Mouse (Mus musculus) kidney, embryonic 15.5 days (tissue): ENCODE measurements around the gene Slc15a2. TPM values are rescaled to one million over a fixed set of nuclear protein-coding genes. Genes with fewer than 3 reads are reported as not detected.

Source experiments
- ATAC-seq: fragments of 200-750 bp; cut with Nextera tagmentation; replicated peaks from 2 replicates; pipeline ENCODE4 v1.8.0; 2017; ENCODE audit warnings: moderate TSS enrichment; ENCODE audit not compliant: low FRiP score
- H3K27ac ChIP-seq: fragments of 300-500 bp; sonication (generic); 2 replicates; pipeline ENCODE4 v1.5.1; 2015; ENCODE audit warnings: mild to moderate bottlenecking, inconsistent platforms
- H3K27me3 ChIP-seq: fragments of 300-500 bp; sonication (generic); 2 replicates; pipeline ENCODE4 v1.6.1; 2015; ENCODE audit warnings: inconsistent platforms
- H3K36me3 ChIP-seq: fragments of 300-500 bp; sonication (generic); 2 replicates; pipeline ENCODE4 v1.6.1; 2015; ENCODE audit warnings: inconsistent platforms
- H3K4me1 ChIP-seq: fragments of 300-500 bp; sonication (generic); 2 replicates; pipeline ENCODE4 v1.6.1; 2015; ENCODE audit warnings: inconsistent platforms
- H3K4me2 ChIP-seq: fragments of 300-500 bp; sonication (generic); 2 replicates; pipeline ENCODE4 v1.6.1; 2015; ENCODE audit warnings: moderate library complexity, mild to moderate bottlenecking, inconsistent platforms
- H3K4me3 ChIP-seq: fragments of 300-500 bp; sonication (generic); replicated peaks from 2 replicates; pipeline ENCODE4 v1.5.1; 2015; ENCODE audit warnings: mild to moderate bottlenecking, inconsistent platforms
- H3K9ac ChIP-seq: fragments of 300-500 bp; sonication (generic); 2 replicates; pipeline ENCODE4 v1.6.1; 2015; ENCODE audit warnings: mild to moderate bottlenecking, inconsistent platforms
- H3K9me3 ChIP-seq: fragments of 300-500 bp; sonication (generic); replicated peaks from 2 replicates; pipeline ENCODE4 v1.6.1; 2016; ENCODE audit warnings: inconsistent platforms
- WGBS: fragments of 180-500 bp; shearing (Covaris S2); methylation state at CpG from one replicate; pipeline ENCODE4 v1.1.7; 2015; ENCODE audit warnings: mixed read lengths; 5-methylcytosine and 5-hydroxymethylcytosine counted together
- polyA plus RNA-seq: library from polyadenylated mRNA; unstranded; fragments of >200 nt; fragmentation: Nextera tagmentation; extraction: Ambion mirVana; gene quantifications from 2 replicates; pipeline ENCODE4 v1.2.1, GENCODE M21; 2015

The Slc15a2 gene
- polyA plus RNA-seq, 1 experiment from 2014 or later: 18.9 TPM

DNA sequence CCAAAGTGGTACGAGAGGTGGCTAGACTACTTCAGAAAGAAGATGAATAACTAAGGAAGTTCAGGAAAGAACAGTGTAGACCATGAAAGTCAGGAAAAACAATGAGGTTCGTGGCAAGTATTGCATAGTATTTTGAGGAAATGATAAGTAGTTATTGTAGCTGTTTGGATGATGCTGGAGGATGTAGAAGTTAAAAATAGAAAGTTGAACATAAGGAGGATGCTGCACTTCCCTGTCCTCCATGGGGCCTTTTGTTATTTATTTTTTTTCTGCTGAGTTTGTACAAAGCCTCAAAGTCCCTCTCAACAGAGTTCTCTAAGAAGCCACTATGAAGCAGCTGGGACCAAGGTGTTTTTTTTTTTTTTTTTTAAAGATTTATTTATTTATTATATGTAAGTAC is 37.0 kb downstream of the Slc15a2 start:
- no peak overlapping the region for H3K4me3 ChIP-seq
- H3K27me3 ChIP-seq: no peaks in the 10 kb centered on the region
- WGBS: 47% methylated on average over 2 of the region's 2 CpGs
- no peaks in the 10 kb centered on the region for H3K9me3 ChIP-seq
- no peak overlapping the region for H3K9ac ChIP-seq
- H3K36me3 ChIP-seq: no peaks in the 10 kb centered on the region
- H3K27ac ChIP-seq: no peak overlapping the region
- H3K4me2 ChIP-seq: no peak overlapping the region
- ATAC-seq: no peak
- H3K4me1 ChIP-seq: no peaks in the 10 kb centered on the region

DNA sequence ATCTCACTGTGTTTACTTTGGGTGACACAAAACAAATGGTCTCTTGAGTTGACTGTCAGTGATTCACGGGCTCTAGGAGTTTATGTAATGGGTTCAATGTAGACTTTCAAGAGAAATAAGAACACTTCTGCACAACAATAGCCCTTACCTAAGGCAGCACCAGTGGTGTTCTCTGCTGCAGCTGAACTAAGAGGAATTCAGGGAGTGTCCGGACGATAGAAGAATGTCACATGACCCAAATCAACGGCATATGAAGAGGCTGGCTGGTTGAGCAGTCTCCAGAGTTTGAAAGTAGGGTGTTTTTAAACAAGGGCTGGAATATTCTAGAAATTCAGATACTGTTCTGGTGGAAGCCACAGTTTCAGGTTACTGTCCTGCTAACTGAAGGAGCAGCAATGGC is 37.7 kb downstream of the Slc15a2 start:
- Histone ChIP-seq H3K27ac (no peak overlapping the region), H3K9me3 (no peaks in the 10 kb centered on the region), H3K27me3 (no peaks in the 10 kb centered on the region), H3K4me1 (no peaks in the 10 kb centered on the region), H3K9ac (no peak overlapping the region), H3K4me2 (no peak overlapping the region), H3K36me3 (no peaks in the 10 kb centered on the region), H3K4me3 (no peak overlapping the region)
- 74% methylated on average over 4 of the region's 4 CpGs for WGBS
- no peak for ATAC-seq

DNA sequence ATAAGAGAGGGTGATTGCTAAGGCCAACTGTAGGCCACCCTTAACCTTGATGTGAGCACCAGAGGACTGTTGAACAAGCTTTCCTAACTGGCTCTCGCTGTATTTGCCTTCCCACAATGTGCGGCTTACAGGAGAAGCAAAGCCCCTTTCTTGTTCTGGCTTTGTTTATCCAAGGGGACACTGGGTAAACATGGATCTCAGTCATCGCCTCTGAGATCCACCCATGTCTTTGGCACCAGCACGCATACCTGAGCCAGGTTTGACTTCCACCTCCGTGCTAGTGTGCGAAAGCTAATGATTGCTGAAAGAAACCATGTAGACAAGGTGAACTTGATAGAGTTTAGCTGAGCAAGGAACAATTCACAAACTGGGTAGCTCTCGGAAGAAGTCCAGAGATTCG is 41.2 kb downstream of the Slc15a2 start:
- 88% methylated on average over 8 of the region's 8 CpGs for WGBS
- no peak for ATAC-seq
- Histone ChIP-seq H3K27ac (no peak overlapping the region), H3K4me2 (no peak overlapping the region), H3K4me1 (no peaks in the 10 kb centered on the region), H3K9me3 (no peaks in the 10 kb centered on the region), H3K4me3 (no peak overlapping the region), H3K27me3 (no peaks in the 10 kb centered on the region), H3K9ac (no peak overlapping the region), H3K36me3 (no peaks in the 10 kb centered on the region)

DNA sequence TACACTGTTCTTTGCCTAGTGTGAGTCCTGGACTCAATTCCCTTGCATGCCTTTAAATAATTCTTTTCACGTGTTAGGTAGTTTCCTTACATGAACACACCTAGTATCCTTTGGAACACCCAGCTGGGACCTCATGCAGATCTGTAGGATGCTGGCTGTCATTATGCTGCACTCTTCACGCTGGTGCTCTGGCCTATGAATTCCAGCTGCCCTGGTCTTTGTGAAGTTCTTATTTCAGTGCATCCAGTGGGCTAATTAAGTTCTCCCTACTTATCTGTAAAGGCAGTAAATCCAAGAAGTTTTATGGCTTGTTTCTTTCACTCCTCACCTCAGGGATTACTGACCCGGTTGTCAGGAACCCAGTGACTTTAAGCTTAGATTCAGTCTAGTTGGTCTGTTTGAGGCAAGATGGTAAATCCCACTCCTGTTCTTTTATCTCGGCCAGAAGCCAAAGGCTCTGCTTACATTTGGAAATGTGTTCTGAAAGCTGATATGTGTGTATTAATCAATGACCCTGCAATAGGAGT is 45.3 kb downstream of the Slc15a2 start:
- Histone ChIP-seq H3K4me3 (no peak overlapping the region), H3K4me1 (no peaks in the 10 kb centered on the region), H3K36me3 (no peaks in the 10 kb centered on the region), H3K27ac (0 out of 2 replicates have a peak overlapping the region, but pooled peaks have one; percentile 25), H3K9ac (no peak overlapping the region), H3K9me3 (no peaks in the 10 kb centered on the region), H3K27me3 (no peaks in the 10 kb centered on the region), H3K4me2 (no peak overlapping the region)
- ATAC-seq: peak; percentile 89
- 15% methylated on average over 4 of the region's 4 CpGs for WGBS

DNA sequence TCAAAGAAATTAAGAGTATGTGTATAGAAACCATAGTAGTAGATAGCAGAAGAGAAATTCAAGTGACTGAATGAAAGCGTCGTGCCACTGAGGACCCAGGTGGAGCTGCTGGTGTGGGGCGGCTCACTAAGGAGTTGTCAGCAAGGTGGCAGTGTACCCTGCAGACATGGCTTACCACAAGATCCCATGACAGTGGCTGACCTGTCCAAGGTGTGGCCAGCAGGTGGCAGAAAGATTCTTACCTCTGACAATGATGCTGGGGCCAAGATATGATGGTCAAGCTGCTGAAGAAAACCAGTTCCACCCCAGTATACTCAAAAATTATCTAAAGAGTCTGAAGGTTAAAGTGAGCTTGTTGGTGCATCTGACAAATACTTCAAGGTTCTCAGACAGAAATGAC is 49.3 kb downstream of the Slc15a2 start:
- Histone ChIP-seq H3K4me3 (no peak overlapping the region), H3K4me1 (no peaks in the 10 kb centered on the region), H3K9ac (no peak overlapping the region), H3K4me2 (no peak overlapping the region), H3K27me3 (no peaks in the 10 kb centered on the region), H3K27ac (no peak overlapping the region), H3K9me3 (no peaks in the 10 kb centered on the region), H3K36me3 (no peaks in the 10 kb centered on the region)
- no peak for ATAC-seq
- WGBS: 91% methylated on average over 3 of the region's 3 CpGs

- no peaks in the 10 kb centered on the region for H3K9me3 ChIP-seq
- no peaks in the 10 kb centered on the region for H3K27me3 ChIP-seq
- no peak overlapping the region for H3K27ac ChIP-seq
- WGBS: 57% methylated on average over 1 of the region's 1 CpGs
- H3K36me3 ChIP-seq: no peaks in the 10 kb centered on the region
- no peak overlapping the region for H3K9ac ChIP-seq
- no peak overlapping the region for H3K4me3 ChIP-seq
- H3K4me1 ChIP-seq: no peaks in the 10 kb centered on the region
- H3K4me2 ChIP-seq: no peak overlapping the region
- ATAC-seq: no peak
Observed at GRCm38 (mm10) chr16:36733827-36734226, 50.9 kb downstream of the Slc15a2 start.

- Histone ChIP-seq H3K27ac (no peak overlapping the region), H3K4me2 (no peak overlapping the region), H3K9me3 (no peaks in the 10 kb centered on the region), H3K36me3 (no peaks in the 10 kb centered on the region), H3K4me1 (no peaks in the 10 kb centered on the region), H3K9ac (no peak overlapping the region), H3K27me3 (no peaks in the 10 kb centered on the region), H3K4me3 (no peak overlapping the region)
- ATAC-seq: no peak
Observed at GRCm38 (mm10) chr16:36732572-36732971, 52.2 kb downstream of the Slc15a2 start.

GRCm38 (mm10) chr16:36728959-36729358 is 55.8 kb downstream of the Slc15a2 start:
- Histone ChIP-seq H3K4me1 (no peaks in the 10 kb centered on the region), H3K27me3 (no peaks in the 10 kb centered on the region), H3K27ac (no peak overlapping the region), H3K36me3 (no peaks in the 10 kb centered on the region), H3K9me3 (no peaks in the 10 kb centered on the region), H3K9ac (no peak overlapping the region), H3K4me3 (no peak overlapping the region), H3K4me2 (no peak overlapping the region)
- 92% methylated on average over 2 of the region's 2 CpGs for WGBS
- ATAC-seq: no peak

DNA sequence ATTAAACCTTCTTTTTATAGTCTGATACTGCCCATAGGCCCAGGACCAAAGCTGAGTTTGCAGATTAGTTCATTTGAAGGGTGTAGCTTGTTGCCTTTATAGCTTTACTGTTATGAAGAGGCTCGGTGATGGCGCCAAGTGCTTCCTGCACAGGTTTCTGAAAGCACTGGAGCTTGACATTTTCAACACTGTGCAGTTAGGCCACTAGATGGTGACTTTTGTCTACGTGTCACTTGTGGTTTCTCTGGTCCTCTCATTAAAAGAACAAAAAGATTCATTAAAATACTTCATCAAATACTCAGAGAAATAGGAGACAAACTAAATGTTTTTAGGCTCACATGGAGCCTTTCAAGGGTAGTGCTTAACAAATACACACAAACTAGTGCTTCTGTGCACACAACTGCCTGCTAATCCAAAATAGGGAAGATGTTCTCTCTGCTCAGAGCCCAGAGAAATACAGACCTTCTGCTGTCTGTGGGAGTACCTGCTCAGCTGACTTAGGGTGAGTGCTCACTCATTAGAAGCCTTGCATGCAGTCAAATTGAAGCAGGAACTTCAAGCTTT is 60.8 kb downstream of the Slc15a2 start:
- Histone ChIP-seq H3K27me3 (no peaks in the 10 kb centered on the region), H3K4me1 (peaks cover 6% of the 10 kb centered on the region; the same call in 1 of the 2 replicates), H3K9ac (no peak overlapping the region), H3K9me3 (no peaks in the 10 kb centered on the region), H3K27ac (no peak overlapping the region), H3K36me3 (no peaks in the 10 kb centered on the region), H3K4me3 (no peak overlapping the region), H3K4me2 (no peak overlapping the region)
- whole genome bisulfite sequencing: 36% methylated on average over 3 of the region's 3 CpGs
- 0 out of 2 replicates have a peak, but pooled peaks have one; percentile 52 for ATAC-seq

DNA sequence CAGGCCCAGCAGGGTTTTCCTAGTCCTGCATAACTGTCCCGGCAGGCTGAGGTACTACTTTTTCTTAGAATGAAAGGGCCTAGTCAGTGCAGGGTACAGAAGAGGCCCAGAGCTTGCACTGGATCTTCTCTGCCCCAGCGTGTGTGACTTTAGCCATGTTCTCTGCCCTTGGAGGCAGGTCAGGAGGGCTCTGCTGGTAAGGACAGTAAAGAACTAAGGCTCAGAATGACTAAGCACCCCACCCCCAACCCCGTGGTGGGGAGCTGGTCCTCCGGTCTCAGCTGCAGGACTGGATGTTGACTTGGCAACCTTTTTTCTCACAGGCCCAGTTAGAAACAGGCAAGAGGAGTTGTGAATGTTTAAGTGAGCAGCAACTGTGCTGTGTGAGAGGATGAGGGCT is 62.0 kb downstream of the Slc15a2 start:
- H3K27me3 ChIP-seq: no peaks in the 10 kb centered on the region
- no peak overlapping the region for H3K4me2 ChIP-seq
- no peak overlapping the region for H3K9ac ChIP-seq
- peak; percentile 52; the same call in 1 of the 2 replicates for ATAC-seq
- no peak overlapping the region for H3K27ac ChIP-seq
- H3K4me1 ChIP-seq: peaks cover 6% of the 10 kb centered on the region; the same call in 1 of the 2 replicates
- no peaks in the 10 kb centered on the region for H3K9me3 ChIP-seq
- WGBS: 34% methylated on average over 4 of the region's 4 CpGs
- no peak overlapping the region for H3K4me3 ChIP-seq
- H3K36me3 ChIP-seq: no peaks in the 10 kb centered on the region

- no peaks in the 10 kb centered on the region for H3K36me3 ChIP-seq
- H3K27me3 ChIP-seq: no peaks in the 10 kb centered on the region
- no peak overlapping the region for H3K4me2 ChIP-seq
- no peaks in the 10 kb centered on the region for H3K9me3 ChIP-seq
- ATAC-seq: no peak
- H3K27ac ChIP-seq: no peak overlapping the region
- 58% methylated on average over 13 of the region's 13 CpGs for WGBS
- no peak overlapping the region for H3K9ac ChIP-seq
- H3K4me1 ChIP-seq: peaks cover 6% of the 10 kb centered on the region; the same call in 1 of the 2 replicates
- no peak overlapping the region for H3K4me3 ChIP-seq
Observed at GRCm38 (mm10) chr16:36720194-36721055, 64.3 kb downstream of the Slc15a2 start.

DNA sequence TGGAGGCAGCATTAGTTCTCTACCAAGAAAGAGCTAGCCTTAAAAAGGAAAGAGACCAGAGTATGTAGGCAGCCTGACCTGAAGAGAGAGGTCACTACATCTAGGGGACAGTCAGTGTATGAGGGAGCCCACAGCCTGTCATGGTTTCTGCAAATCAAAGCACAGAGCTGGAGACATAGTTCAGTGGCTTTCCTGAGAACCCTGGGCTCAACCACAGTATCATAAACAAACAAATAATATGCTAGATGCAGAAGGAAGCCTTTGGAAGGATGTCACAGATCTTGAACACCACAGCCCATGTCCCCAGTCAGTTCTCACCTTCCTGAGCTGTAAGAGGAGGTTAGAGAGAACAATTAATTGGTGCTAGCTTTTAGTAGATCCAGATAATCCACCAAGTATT is 66.1 kb downstream of the Slc15a2 start:
- Histone ChIP-seq H3K9ac (no peak overlapping the region), H3K27ac (no peak overlapping the region), H3K4me1 (peaks cover 6% of the 10 kb centered on the region; the same call in 1 of the 2 replicates), H3K27me3 (no peaks in the 10 kb centered on the region), H3K36me3 (no peaks in the 10 kb centered on the region), H3K4me2 (no peak overlapping the region), H3K4me3 (no peak overlapping the region), H3K9me3 (no peaks in the 10 kb centered on the region)
- ATAC-seq: no peak
